Mouse (Mus musculus) B cell, adult 2 months (primary cell): ENCODE data around the gene Ints1.
A peak's percentile ranks its signal among the peaks of the same experiment; 100 is the strongest.

Source experiments
- DNase-seq, 2 experiments: peaks; one replicate each; pipeline ENCODE4 v3.0.0; 2022

The Ints1 gene

GRCm38 (mm10) chr5:139799801-139800590 is 24.5 kb upstream of the Ints1 start:
- no peak for DNase-seq

DNA sequence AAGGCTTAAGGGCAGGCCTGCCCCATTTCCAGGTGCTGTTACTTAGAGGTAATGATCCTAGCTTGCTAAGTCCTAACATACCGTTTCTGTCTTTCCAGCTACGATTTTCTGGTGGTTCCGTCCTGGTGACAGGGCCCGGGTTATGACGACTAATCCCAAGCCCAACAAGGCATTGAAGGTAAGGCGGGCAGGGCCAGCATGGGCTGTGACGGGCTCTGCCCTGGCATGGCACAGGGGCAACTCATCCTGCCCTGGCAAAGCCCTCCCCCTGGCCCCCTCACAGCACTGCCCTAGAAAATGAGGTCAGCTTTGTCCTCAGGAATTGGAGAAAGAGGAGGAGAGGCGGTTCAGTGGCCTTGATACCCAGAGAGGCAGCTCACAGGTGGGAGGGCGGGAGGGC is 23.6 kb upstream of the Ints1 start:
- no peak for DNase-seq

- DNase-seq, result no peak
These were observed 22.9 kb upstream of the Ints1 start for GRCm38 (mm10) chr5:139798168-139798900.

GRCm38 (mm10) chr5:139797473-139798167 is 22.1 kb upstream of the Ints1 start:
- DNase-seq, result no peak

- DNase-seq, result no peak
These were observed 21.4 kb upstream of the Ints1 start for GRCm38 (mm10) chr5:139796900-139797299.

DNA sequence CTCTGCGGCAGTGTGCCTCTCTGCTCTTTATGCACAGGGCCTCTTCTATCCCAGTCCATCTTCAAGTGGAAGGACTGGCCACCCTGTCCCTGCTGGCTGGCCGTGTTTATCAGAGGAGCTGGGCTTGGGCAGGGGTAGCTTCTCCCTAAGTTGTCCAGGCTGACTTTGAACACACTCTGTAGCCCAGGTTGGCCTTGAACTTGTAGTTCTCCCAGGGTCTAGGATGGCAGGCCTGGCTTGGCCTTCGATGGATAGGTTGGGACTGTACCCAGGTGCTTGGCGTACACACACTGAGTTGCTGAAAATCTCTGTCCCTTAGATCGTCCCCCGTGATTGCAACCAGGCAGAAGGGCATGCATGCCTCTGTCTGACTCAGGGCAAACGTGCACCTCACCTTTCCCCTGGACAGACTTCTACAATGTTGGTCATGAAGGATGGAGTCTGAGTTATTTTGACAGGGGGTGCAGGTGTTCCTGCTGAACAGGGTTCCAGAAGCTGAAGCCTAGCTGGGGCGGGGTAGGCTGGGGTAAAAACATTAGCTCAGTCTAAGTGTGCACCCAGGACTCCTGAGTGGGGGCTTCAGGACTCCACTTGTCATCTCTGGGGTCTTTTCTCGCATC is 20.6 kb upstream of the Ints1 start:
- no peak for DNase-seq

- no peak for DNase-seq
These were observed 19.5 kb upstream of the Ints1 start for GRCm38 (mm10) chr5:139794938-139795337.

- DNase-seq, result no peak
These were observed 18.7 kb upstream of the Ints1 start for GRCm38 (mm10) chr5:139794137-139794536.

DNA sequence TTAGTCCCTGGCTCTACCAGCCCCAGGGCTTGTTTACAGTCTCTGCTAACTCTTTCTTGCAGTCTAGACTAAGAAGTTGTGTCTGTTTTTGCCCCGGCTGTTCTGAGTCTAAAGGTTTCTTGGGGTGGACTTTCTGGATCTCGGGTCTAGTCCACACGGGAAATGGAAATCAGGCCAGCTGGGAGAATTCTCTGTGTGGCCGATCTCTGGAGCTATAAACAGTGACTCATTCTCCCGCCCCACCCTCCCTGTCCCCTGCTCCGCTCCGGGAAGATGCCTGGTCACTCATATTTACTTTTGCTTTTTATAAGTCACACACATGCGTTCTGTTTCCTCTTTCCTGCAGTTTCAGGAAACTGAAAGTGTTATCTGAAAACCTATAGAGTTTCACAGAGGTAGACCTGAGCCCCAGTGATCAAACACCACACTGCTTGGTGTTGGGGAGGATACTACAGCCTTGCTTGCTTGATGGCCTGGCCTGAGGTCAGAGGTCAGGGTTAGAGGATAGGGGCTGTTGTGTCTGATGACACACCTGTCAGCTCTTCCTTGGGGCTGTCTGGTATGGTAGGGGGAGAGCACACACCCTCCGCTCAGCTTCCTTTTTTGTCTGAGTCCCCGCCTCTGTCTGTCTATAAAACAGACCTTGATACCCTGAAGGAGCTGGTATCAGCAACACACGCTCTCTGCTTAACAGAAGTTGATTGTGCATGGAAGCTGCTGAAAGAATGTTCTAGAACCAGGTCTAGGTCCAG is 18.0 kb upstream of the Ints1 start:
- peak; percentile 46 to 50 for DNase-seq

GRCm38 (mm10) chr5:139792966-139793337 is 17.5 kb upstream of the Ints1 start:
- DNase-seq, result no peak

- DNase-seq, result no peak
These were observed 16.8 kb upstream of the Ints1 start for GRCm38 (mm10) chr5:139792159-139792775.

- peak; percentile 100 for DNase-seq
These were observed 16.0 kb upstream of the Ints1 start, which contains the start of gene Mafk for GRCm38 (mm10) chr5:139791227-139792158. TSS of gene Mafk (plus strand) at chr5:139791513.

DNA sequence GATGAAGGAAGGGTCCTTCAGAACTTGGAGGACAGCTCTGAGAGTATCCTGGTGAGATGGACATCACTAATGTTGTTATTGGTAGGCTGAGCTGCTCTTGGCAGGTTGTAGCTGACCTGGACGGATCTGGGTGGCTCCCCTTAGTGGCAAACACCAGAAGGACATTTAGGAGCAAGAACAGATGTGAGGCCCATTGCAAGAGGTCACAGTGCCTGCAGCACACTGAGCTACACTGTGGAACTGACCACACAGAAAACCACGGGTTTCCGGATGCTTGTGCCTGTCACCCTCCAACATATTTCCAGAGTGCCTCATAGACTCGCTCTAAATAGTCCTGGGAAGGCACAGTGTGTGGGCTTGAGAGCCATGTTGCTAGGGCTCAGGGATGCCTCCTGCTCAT is 14.0 kb upstream of the Ints1 start:
- DNase-seq, result no peak

DNA sequence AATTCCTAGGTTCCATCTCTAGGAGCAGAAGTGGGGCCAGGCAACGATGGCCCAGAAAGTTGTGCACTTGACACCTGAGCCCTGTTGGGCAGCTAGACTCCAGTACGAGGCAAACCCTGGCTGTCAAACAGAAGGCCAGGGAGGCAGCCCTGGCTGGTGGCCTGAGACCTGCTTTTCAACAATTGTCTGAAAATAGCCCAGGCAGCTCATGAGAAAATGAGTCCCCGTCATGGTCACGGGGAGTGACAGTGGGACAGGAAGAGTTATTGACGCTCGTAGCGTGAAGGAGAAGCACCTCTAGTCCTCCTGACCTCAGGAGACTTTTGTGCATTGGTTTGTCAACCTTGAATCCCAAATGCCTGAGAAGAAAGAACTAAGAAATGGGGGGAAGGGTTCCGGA is 5.9 kb upstream of the Ints1 start:
- DNase-seq, result peak; percentile 73 to 78

DNA sequence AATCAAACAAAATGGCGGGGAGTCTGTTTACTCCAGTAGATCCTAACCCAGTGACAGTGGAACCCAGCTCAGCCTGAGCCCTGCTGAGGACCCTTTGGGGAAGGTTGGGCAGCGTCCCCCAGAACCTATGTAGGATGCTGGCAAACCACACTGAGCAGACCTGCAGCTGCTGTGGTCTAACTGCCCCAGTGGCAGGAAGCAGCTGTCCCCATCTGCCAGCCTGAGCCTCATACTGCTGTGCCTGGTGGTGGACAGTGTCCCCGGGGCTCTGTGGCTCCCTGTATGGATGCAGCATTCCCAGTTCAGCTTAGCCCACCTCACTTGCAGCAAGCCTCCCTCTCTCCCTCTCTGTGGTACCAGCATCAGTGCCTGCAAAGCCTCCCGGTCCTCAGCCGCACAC is 1.5 kb upstream of the Ints1 start:
- no peak for DNase-seq

DNA sequence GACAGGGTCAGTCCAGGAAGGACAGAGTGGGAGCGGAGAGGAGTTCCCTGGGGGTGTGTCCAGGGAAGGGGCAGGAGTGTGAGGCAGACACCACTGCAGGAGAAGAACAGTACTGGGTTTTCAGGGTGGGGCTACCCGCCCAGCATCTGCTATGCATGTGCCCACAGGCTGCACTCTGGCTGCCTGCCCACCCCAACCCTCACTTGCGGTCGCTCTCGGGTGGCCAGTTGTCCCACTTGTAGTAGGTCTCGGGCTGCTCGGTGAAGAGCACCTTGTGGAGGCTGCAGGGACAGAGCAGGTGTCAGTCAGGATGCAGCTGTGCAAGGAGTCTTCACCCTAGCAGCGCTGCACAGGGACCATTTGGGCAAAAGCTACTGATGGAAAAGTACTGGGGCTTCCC is 7.3 kb downstream of the Ints1 start:
- no peak for DNase-seq

DNA sequence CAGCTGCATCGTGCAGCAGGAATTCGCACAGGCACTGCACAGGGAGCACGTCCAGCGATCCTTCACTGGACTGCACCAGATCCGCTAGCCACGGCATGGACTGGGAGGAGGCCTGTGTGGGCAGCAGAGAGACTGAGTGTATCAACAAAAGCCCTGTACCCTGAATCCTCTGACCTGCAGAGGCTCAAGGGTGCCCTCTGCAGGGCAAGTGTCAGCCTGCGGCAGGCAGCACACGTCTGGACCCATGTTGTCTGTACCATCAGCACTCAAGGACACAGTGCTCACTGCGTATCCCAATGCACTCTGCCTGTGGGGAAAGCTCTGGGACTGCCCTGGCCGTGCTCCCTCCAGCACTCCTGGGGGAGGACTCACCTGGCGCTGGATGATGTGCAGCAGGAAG is 11.2 kb downstream of the Ints1 start:
- DNase-seq, result peak; percentile 31 to 39

- no peak for DNase-seq
These were observed 17.4 kb downstream of the Ints1 start for GRCm38 (mm10) chr5:139758096-139758495.

DNA sequence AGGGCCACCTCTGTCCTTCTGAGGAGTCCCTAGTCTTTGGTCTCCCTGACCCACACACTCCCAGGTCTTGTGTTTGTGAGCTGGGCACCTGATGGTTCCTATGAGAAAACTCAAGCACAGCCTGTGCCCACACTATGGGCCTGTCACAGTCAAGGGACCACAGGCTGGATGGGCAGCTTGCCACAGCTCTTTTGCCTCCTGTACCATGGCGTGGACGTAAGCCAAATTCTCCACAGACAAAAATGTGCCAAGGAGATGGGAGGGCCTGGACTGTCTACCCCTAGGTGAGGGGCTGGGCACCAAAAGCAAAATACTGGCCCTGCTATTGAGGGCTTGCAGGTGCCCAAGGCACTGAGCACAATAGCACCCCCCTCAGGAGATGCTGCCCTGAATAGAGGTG is 18.9 kb downstream of the Ints1 start:
- DNase-seq, result no peak

- no peak for DNase-seq
These were observed 19.3 kb downstream of the Ints1 start for GRCm38 (mm10) chr5:139756135-139756534.

DNA sequence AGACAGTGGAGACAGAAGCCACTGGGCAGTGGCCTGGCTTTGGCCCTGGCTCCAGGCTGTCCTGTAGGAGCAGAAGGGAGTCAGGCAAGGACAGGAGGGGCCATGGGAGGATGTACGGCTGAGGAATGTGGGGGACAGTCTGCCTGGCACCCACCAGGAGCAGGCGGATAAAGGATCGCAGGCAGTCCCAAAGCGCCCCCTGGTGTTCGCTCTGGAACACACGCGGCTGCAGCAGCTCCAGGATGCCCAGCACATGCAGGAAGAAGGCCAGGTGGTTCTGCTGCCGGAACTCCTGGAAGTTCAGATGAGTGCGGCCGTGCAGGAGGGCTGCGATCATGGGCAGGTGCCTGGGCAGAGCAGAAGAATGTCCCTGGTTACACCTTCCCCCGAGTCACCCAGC is 20.7 kb downstream of the Ints1 start:
- DNase-seq, result peak; percentile 52 to 58
